Mouse (Mus musculus): ENCODE results near the gene Gm10322. TPM values are rescaled to one million over a fixed set of nuclear protein-coding genes. Genes with fewer than 3 reads are reported as not detected.

Gene Gm10322
- polyA plus RNA-seq, 1 experiment, result 0.25 TPM

DNA sequence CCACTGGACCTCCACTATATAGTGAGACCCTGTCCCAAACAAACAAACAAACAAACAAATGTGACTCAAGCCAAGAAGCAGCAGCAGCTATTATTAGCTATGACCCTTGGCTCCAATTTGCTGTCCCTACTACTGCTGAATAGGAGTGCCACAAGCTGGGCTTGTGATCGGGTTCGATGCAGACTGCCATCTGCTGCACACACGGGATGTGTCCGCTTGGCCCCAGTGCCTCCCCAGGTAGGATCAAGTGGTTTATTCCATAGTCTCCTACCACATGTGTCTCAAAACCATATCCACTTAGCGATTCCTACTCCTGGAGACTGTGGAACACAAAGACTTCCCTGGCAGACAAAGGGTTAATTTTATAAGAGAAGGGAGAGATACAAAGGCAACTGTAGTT lies 1.7 kb upstream of the Gm10322 start:
- no peak for TF ChIP-seq USF1 (IDR thresholded peaks at IDR 0.05; ENCODE audit: low read depth)
- no peak for TF ChIP-seq MYOG (IDR thresholded peaks at IDR 0.05; ENCODE audit: control insufficient read depth, extremely low read depth, insufficient read length)
- no peak for TF ChIP-seq MYOD1 (IDR thresholded peaks at IDR 0.05; ENCODE audit: control insufficient read depth, insufficient read length, low read depth)
- TF ChIP-seq CTCF (IDR thresholded peaks at IDR 0.05; ENCODE audit: control insufficient read depth, insufficient read depth, insufficient read length), result no peak
- no peak for TF ChIP-seq MAX (IDR thresholded peaks at IDR 0.05)
- no peak for TF ChIP-seq FOSL1 (IDR thresholded peaks at IDR 0.05; ENCODE audit: insufficient read depth, low read length, poor library complexity, severe bottlenecking)
- no peak for TF ChIP-seq CEBPB (IDR thresholded peaks at IDR 0.05; ENCODE audit: low read depth)
- H3ac ChIP-seq (ENCODE audit: control insufficient read depth, insufficient read length, low read depth), result no peak overlapping the region
- no peaks in the 10 kb centered on the region for H3K36me3 ChIP-seq (ENCODE audit: control insufficient read depth, insufficient read depth)
- H3K79me3 ChIP-seq (ENCODE audit: low read depth), result peaks cover 69% of the 10 kb centered on the region
- H3K27me3 ChIP-seq (ENCODE audit: control insufficient read depth, insufficient read depth, insufficient read length), result no peaks in the 10 kb centered on the region
- no peak overlapping the region for H3K4me3 ChIP-seq (ENCODE audit: insufficient read depth, poor library complexity, severe bottlenecking)
- H3K79me2 ChIP-seq (ENCODE audit: control insufficient read depth, insufficient read depth), result peaks cover 73% of the 10 kb centered on the region

- Histone ChIP-seq H3K79me3 (ENCODE audit: low read depth) (peaks cover 56% of the 10 kb centered on the region), H3K79me2 (ENCODE audit: control insufficient read depth, insufficient read depth) (peaks cover 60% of the 10 kb centered on the region), H3K36me3 (ENCODE audit: control insufficient read depth, insufficient read depth) (no peaks in the 10 kb centered on the region), H3K27me3 (ENCODE audit: control insufficient read depth, insufficient read depth, insufficient read length) (no peaks in the 10 kb centered on the region), H3ac (ENCODE audit: control insufficient read depth, insufficient read length, low read depth) (peak overlapping the region; percentile 95), H3K4me3 (ENCODE audit: insufficient read depth, poor library complexity, severe bottlenecking) (peak overlapping the region; percentile 77)
- no peak for TF ChIP-seq USF1 (IDR thresholded peaks at IDR 0.05; ENCODE audit: low read depth)
- no peak for TF ChIP-seq CEBPB (IDR thresholded peaks at IDR 0.05; ENCODE audit: low read depth)
- no peak for TF ChIP-seq CTCF (IDR thresholded peaks at IDR 0.05; ENCODE audit: control insufficient read depth, insufficient read depth, insufficient read length)
- no peak for TF ChIP-seq MAX (IDR thresholded peaks at IDR 0.05)
- TF ChIP-seq MYOD1 (IDR thresholded peaks at IDR 0.05; ENCODE audit: control insufficient read depth, insufficient read length, low read depth), result no peak
- no peak for TF ChIP-seq MYOG (IDR thresholded peaks at IDR 0.05; ENCODE audit: control insufficient read depth, extremely low read depth, insufficient read length)
- no peak for TF ChIP-seq FOSL1 (IDR thresholded peaks at IDR 0.05; ENCODE audit: insufficient read depth, low read length, poor library complexity, severe bottlenecking)
Observed at GRCm38 (mm10) chr10:59615411-59615810, 452 bp upstream of the Gm10322 start.

DNA sequence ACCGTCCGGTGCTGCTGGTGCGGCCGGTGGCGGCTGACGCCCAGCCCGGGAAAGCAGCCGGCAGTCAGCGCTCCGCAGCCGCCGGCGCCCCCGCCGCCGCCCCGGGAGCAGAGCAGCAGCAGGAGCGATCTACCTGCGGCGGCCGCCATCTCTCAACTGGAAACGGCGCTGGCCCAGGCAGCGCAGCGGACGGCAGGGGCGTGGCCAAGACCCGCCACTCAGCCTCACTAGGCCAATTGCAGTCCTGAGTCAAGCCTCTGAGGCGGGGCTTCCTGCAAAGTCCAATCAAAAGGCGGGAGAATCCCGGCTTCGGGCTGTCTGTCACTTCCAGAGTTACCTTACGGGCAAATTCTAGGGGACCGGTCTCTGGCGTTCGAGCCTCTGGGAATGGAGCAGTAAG lies 659 bp downstream of the Gm10322 start, which contains the start of gene Mcu:
Gene Mcu (minus strand): TSS at position 171 of the 400 bp plus-strand sequence.
- H3K27me3 ChIP-seq (ENCODE audit: control insufficient read depth, insufficient read depth, insufficient read length), result no peaks in the 10 kb centered on the region
- peaks cover 49% of the 10 kb centered on the region for H3K79me2 ChIP-seq (ENCODE audit: control insufficient read depth, insufficient read depth)
- H3K36me3 ChIP-seq (ENCODE audit: control insufficient read depth, insufficient read depth), result no peaks in the 10 kb centered on the region
- H3K4me3 ChIP-seq (ENCODE audit: insufficient read depth, poor library complexity, severe bottlenecking), result peak within 1 kb of the TSS; percentile 77
- TF ChIP-seq USF1 (IDR thresholded peaks at IDR 0.05; ENCODE audit: low read depth), result no peak
- no peak for TF ChIP-seq MAX (IDR thresholded peaks at IDR 0.05)
- no peak for TF ChIP-seq FOSL1 (IDR thresholded peaks at IDR 0.05; ENCODE audit: insufficient read depth, low read length, poor library complexity, severe bottlenecking)
- no peak for TF ChIP-seq MYOG (IDR thresholded peaks at IDR 0.05; ENCODE audit: control insufficient read depth, extremely low read depth, insufficient read length)
- TF ChIP-seq CEBPB (IDR thresholded peaks at IDR 0.05; ENCODE audit: low read depth), result no peak
- no peak for TF ChIP-seq CTCF (IDR thresholded peaks at IDR 0.05; ENCODE audit: control insufficient read depth, insufficient read depth, insufficient read length)
- no peak for TF ChIP-seq MYOD1 (IDR thresholded peaks at IDR 0.05; ENCODE audit: control insufficient read depth, insufficient read length, low read depth)
- H3ac ChIP-seq (ENCODE audit: control insufficient read depth, insufficient read length, low read depth), result peak within 1 kb of the TSS; percentile 95
- peaks cover 46% of the 10 kb centered on the region for H3K79me3 ChIP-seq (ENCODE audit: low read depth)

GRCm38 (mm10) chr10:59617776-59618175 lies 1.9 kb downstream of the Gm10322 start:
- Histone ChIP-seq H3K79me2 (ENCODE audit: control insufficient read depth, insufficient read depth) (peaks cover 37% of the 10 kb centered on the region), H3K4me3 (ENCODE audit: insufficient read depth, poor library complexity, severe bottlenecking) (no peak overlapping the region), H3K79me3 (ENCODE audit: low read depth) (peaks cover 34% of the 10 kb centered on the region), H3ac (ENCODE audit: control insufficient read depth, insufficient read length, low read depth) (no peak overlapping the region), H3K36me3 (ENCODE audit: control insufficient read depth, insufficient read depth) (no peaks in the 10 kb centered on the region), H3K27me3 (ENCODE audit: control insufficient read depth, insufficient read depth, insufficient read length) (no peaks in the 10 kb centered on the region)
- TF ChIP-seq CTCF (IDR thresholded peaks at IDR 0.05; ENCODE audit: control insufficient read depth, insufficient read depth, insufficient read length) (no peak), MAX (IDR thresholded peaks at IDR 0.05) (no peak), CEBPB (IDR thresholded peaks at IDR 0.05; ENCODE audit: low read depth) (no peak), USF1 (IDR thresholded peaks at IDR 0.05; ENCODE audit: low read depth) (no peak), FOSL1 (IDR thresholded peaks at IDR 0.05; ENCODE audit: insufficient read depth, low read length, poor library complexity, severe bottlenecking) (no peak), MYOD1 (IDR thresholded peaks at IDR 0.05; ENCODE audit: control insufficient read depth, insufficient read length, low read depth) (no peak), MYOG (IDR thresholded peaks at IDR 0.05; ENCODE audit: control insufficient read depth, extremely low read depth, insufficient read length) (no peak)

DNA sequence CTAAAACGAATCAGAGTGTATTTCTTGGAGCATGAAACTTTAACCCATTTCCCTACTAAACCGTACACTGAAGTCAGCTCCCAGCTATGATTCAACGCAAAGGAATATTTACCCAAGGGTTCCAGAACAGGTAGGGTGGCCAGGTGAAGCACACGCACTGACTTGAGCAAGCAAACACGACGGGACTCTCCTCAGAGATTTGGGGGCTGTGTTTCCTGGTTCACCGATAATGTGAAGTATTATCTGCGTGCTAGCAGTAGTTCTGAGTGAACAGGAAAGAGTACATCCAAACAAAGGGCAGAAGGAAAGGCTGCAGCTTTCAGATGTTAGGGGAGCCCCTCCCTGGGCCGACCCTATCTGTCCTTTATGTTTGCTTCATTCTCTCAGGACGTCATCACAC lies 5.5 kb downstream of the Gm10322 start:
- TF ChIP-seq MYOD1 (IDR thresholded peaks at IDR 0.05; ENCODE audit: control insufficient read depth, insufficient read length, low read depth), result no peak
- no peak for TF ChIP-seq MYOG (IDR thresholded peaks at IDR 0.05; ENCODE audit: control insufficient read depth, extremely low read depth, insufficient read length)
- TF ChIP-seq CEBPB (IDR thresholded peaks at IDR 0.05; ENCODE audit: low read depth), result no peak
- TF ChIP-seq CTCF (IDR thresholded peaks at IDR 0.05; ENCODE audit: control insufficient read depth, insufficient read depth, insufficient read length), result no peak
- TF ChIP-seq USF1 (IDR thresholded peaks at IDR 0.05; ENCODE audit: low read depth), result no peak
- TF ChIP-seq MAX (IDR thresholded peaks at IDR 0.05), result no peak
- TF ChIP-seq FOSL1 (IDR thresholded peaks at IDR 0.05; ENCODE audit: insufficient read depth, low read length, poor library complexity, severe bottlenecking), result no peak
- no peak overlapping the region for H3K4me3 ChIP-seq (ENCODE audit: insufficient read depth, poor library complexity, severe bottlenecking)
- no peak overlapping the region for H3ac ChIP-seq (ENCODE audit: control insufficient read depth, insufficient read length, low read depth)
- no peaks in the 10 kb centered on the region for H3K36me3 ChIP-seq (ENCODE audit: control insufficient read depth, insufficient read depth)
- no peaks in the 10 kb centered on the region for H3K79me3 ChIP-seq (ENCODE audit: low read depth)
- H3K79me2 ChIP-seq (ENCODE audit: control insufficient read depth, insufficient read depth), result peaks cover under 1% of the 10 kb centered on the region
- H3K27me3 ChIP-seq (ENCODE audit: control insufficient read depth, insufficient read depth, insufficient read length), result no peaks in the 10 kb centered on the region

Data from C2C12 (cell line).